Mouse (Mus musculus) heart, adult 2 months (tissue): Measurements from ENCODE around the gene Yy1.

Source experiments
- CTCF ChIP-seq: fragments of 200-600 bp; IDR thresholded peaks from 2 replicates; pipeline ENCODE4 v1.8.1; 2022; ENCODE audit warnings: antibody characterized with exemption, mild to moderate bottlenecking, moderate library complexity
- EP300 ChIP-seq: fragments of 200-500 bp; IDR thresholded peaks from 2 replicates; pipeline ENCODE4 v1.6.1; 2011; ENCODE audit warnings: low read depth, low read length, control low read depth; ENCODE audit not compliant: insufficient read depth

GRCm38 (mm10) chr12:108816569-108816968 is 23.8 kb downstream of the Yy1 start:
- no peak for TF ChIP-seq CTCF
- TF ChIP-seq EP300: no peak
